Mouse (Mus musculus): ENCODE measurements around the gene Usp7. TPM values are rescaled to one million over a fixed set of nuclear protein-coding genes. Genes with fewer than 3 reads are reported as not detected.
"Not testable (repeated sequence)": the region's sequence is repeated elsewhere in the genome, so short reads cannot be mapped to it uniquely, and the experiment has no call there.

The Usp7 gene
- total RNA-seq, 2 experiments from 2014 or later = 44.2 to 52.5 TPM

DNA sequence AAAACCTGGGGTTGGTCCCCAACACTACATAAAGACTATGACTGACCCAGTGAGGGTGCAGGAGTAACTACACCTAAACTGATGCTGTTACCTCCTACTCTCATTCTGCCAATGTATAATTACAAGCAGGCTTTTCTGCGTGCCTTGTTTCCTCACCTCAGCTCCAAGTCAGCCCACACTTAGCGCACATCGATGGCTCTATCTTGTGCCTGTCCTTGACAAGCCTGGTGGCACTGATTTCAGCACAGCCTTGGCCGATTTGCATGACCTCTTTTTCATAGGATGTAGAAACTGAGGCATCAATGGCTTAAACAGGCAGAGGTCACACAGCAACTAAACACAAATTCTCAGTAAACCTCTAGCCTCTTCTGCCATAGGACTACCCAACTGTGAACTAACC, 57.4 kb downstream of the Usp7 start:
- intact Hi-C loops (cut with DNase I) = loop anchor here (5.0 kb wide), 1 partner anchor 47 kb away; no protein-coding TSS in a partner anchor
- DNase-seq (ENCODE audit: low spot score) = no peak

DNA sequence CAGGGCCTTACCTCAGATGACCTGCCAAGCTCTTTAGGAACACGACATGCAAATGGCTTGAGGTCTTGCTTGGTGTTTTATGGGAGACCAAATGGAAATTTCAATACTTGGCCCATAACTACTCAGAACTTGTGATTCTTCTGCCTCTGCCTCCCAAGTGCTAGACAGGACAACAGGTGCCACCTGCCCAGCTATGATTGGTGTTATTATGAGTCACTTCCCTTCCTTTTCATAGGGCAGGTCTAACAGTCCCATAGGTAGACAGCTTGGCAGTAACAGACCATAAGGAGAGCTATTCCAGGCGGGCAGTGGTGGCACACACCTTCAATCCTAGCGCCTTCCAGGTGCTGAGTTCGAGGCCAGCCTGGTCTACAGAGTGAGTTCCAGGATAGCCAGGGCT, 58.5 kb downstream of the Usp7 start:
- no peak for DNase-seq (ENCODE audit: low spot score)
- intact Hi-C loops (cut with DNase I) = no loop called here

DNA sequence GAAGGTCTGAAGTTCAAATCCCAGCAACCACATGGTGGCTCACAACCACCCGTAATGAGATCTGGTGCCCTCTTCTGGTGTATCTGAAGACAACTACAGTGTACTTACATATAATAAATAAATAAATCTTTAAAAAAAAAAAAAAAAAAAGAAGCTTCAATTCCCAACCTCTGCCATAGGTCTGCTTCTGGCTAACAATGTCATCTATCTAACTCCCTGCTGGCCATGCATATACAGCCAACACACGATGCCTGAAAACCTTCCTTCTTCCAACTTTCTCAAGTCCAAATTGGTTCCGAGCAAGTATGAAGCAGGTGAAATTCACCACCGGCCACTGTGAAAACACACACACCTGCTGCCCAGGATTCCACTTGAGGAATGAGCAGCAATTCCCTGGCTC, 59.7 kb downstream of the Usp7 start:
- DNase-seq (ENCODE audit: low spot score); intact Hi-C loops (cut with DNase I): not testable (repeated sequence)

DNA sequence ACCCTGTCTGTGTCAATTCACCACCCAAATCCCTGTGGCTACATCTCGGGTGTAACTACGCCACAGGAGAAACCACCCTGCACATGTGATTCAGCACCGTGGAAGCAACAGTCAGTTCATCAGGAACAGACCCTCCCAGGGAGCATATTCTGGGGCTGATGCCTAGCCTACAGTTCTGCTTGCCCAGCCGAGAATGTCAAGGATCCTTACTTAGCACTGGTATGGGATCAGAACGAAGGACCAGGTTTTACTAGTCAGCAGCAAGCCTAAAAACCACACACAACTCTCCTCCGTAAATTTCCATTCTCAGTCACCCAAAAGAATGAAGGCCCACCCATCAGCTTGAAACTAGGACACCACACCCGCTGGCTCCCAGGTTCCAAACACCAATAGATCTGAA, 60.5 kb downstream of the Usp7 start:
- no peak for DNase-seq (ENCODE audit: low spot score)
- intact Hi-C loops (cut with DNase I) = no loop called here

DNA sequence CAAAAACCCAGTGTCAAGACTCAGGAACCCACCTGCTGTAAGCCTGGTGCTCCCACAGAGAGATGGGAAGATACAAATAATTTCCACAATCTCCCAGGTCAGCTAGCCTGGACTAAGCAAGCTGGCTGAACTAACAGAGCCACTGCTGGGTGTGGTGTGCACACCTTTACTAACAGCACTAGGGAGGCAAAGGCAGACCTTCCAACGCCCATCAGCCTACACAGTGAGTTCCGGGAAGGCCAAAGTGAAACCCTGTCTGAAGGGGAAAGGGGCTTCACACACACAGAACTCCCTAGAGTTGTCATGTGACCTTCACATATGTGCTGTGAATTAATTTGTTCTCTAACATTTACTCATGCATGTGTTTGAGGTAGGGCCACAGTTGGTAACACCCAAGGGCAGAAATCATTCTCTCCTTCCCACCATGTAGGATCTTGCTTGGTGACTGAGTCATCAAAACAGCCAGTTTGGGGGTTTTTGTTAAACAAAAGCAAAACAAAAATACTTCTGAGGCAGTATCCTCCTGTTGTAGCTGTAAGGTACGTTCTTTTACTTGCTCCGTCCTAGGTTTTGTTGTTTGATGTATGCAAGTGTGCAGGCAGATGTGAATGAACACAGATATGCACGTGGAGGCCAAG, 63.9 kb downstream of the Usp7 start:
- intact Hi-C loops (cut with DNase I) = loop anchor here (5.0 kb wide), 1 partner anchor 36 kb away; no protein-coding TSS in a partner anchor

DNA sequence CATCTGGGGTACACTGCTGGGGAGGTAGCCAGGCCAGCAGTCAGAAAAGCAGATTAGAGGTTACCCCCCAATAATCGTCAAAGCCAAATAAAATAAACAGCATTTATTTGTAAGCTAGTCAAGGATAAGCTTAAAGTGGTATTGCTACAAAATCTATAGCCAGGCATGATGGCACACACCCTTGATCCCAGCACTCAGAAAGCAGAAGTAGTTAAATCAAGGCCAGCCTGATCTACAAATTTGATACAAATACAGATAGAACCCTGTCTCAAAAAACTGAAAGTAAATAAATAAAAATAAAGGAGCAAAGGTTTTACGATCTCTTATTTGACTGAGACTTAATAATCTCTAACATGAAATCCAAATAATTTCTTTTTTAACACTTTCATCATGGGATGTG, 66.3 kb downstream of the Usp7 start:
- no peak for DNase-seq (ENCODE audit: low spot score)

More for the DNA sequence above, 63.9 kb downstream of the Usp7 start:
- no peak for DNase-seq (ENCODE audit: low spot score)

DNA sequence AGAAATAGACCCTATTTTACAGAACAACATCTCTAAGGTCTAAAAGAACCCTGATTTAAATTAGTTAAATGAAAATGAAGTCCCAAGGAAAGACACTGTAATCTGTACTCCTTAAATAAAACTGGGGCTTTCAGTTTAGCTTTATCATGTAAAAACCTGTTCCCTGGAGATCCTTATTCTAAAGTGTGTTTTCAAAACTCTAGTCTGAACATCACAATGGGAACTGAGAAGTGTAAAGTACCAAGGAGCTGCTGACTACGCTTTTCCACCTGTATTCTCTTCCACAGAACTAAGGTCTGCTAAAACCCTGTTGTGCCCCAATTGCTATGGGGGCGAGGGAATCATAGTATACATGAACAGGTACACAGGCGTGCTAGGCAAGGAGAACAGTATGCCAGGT, 68.1 kb downstream of the Usp7 start:
- intact Hi-C loops (cut with DNase I) = no loop called here

More for the DNA sequence above, 66.3 kb downstream of the Usp7 start:
- intact Hi-C loops (cut with DNase I) = loop anchor here (5.0 kb wide), 1 partner anchor 34 kb away; no protein-coding TSS in a partner anchor

DNA sequence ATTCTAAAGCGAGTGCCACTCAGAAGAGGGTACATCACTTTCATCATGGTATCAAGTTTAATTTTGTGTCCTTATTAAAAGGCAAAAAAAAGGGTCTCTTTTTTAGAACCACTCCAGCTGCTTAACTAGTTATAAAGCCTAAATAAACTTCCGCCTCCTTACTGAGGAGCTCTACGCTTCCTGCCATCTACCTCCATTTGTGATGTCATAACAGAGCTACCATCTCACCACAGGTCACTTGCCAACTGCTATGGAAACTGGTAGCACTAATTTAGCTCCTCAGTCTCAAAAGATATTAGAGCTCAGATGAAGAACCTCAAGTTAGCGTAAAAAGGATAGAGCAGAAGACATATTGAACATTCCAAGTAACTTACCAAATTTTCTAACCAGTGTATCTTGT, 71.7 kb downstream of the Usp7 start:
- intact Hi-C loops (cut with DNase I) = no loop called here
- no peak for DNase-seq (ENCODE audit: low spot score)

More for the DNA sequence above, 68.1 kb downstream of the Usp7 start:
- no peak for DNase-seq (ENCODE audit: low spot score)

DNA sequence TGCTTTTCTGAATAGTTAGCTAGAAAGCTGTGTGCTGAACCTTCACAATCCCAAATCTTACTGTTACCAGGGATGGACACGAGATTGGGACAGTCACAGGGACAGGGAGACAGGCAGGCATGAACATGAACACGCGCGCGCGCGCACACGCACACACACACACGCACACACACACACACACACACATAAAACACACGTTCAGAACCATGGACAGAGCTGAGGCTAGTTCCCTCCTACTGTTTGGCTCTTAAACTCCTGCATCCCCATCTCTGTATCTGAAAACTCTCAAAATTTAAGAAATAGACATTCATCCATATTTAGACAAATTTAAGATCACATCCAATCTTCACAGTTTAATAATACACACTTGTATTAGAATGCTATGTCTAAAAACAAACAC, 74.4 kb downstream of the Usp7 start:
- intact Hi-C loops (cut with DNase I) = no loop called here

DNA sequence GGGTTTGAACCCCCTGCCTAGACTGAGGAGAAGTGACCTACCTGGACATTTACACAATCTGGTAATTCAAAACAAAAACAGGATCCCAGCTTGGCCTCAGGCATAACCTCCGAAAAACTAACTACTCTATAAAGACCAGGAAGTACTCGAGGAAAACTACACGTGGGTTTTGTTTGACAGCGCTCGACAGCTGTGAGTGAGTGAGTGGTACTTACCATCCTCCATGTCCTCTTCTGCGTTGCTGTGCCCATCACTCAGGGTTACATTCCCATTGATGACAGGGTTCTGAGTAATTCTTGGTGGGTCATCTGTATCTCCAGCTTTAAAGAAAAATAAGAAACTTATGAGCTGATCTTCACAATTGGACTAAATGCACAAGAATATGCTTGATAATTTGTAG, 75.8 kb downstream of the Usp7 start:
- intact Hi-C loops (cut with DNase I) = no loop called here
- DNase-seq (ENCODE audit: low spot score) = no peak

More for the DNA sequence above, 74.4 kb downstream of the Usp7 start:
- DNase-seq (ENCODE audit: low spot score) = no peak

DNA sequence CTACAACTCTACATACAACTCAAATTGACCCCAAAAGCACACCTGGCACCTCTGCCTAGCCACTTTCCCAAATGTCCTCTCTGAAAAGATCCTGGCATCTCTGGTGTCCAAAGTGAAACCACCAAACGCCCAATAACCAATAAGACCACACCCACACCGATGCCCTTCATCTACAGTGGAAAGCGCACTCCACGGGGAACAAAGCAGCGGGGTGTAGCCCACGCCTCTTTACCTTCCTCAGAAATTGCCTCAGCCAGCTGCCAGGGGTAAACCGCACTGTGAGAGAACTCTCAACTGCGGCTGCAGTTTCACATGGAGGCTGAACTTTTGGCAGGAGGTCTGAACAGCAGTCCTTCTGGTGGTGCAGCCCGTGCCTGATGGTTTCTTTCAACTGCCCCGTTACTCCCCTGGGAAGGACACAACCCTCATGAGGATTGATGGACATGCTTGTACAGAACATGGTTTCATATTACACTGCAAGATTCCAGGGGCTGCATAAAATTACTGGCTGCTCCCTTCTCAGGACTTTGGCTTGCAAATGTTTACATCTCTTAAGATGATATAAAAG, 76.5 kb downstream of the Usp7 start:
- intact Hi-C loops (cut with DNase I) = no loop called here

DNA sequence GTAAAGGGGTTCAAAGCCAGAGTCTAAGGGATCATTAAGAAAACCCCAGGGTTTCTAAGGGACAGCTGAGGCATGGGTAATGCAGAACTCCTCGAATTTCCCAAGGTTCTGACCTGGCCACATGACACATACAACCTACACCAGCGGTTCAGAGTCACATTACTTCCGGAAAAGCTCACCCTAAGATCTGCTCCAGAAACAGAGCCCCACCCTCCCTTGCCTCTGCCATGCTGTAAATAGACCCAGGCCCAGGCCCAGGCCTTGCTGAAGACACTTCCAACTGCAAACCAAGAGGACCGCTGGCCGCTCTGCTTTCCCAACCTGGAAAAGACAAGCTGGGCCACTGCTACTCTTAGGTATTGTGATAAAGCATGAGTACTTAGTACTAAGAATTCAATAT, 77.3 kb downstream of the Usp7 start:
- intact Hi-C loops (cut with DNase I) = no loop called here
- DNase-seq (ENCODE audit: low spot score) = no peak

More for the DNA sequence above, 76.5 kb downstream of the Usp7 start:
- DNase-seq (ENCODE audit: low spot score) = no peak

DNA sequence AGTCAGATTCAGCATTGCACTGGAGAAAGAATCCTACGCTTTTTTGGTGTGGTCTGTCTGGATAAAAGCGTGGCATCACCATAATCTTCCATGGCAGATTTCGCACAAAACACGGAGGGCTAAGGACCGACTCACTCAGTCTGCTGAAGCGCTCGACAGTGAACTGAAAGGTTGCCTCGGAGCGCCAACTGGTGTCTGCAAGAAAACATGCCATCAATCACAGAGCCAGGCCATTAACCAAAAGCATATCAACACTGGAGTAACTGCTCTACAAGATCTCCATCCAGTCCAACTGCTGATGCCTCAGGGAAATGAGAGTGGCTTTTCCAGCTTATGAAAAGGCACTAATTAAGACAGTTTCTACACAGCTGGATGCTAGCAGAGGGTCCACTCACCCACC, 80.1 kb downstream of the Usp7 start:
- intact Hi-C loops (cut with DNase I) = no loop called here
- DNase-seq (ENCODE audit: low spot score) = no peak

DNA sequence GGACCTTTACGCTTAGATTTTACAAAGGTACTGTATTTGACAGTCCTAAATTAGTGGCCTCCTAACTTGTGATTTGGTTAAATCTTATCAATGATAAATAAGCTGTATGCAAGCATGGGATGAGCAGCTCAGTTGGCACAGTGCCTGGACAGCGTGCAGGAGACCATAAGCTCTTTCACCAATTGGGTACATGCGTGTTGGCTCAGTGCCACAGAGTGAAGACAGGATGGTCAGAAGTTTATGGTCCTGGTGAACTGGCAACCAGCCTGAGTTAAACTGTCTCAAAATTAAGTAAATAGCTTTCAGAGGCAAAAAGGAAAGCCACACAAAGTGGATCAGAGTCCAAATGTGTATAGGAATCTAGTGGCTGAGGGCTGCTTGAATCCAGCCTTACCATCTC, 91.5 kb downstream of the Usp7 start:
- intact Hi-C loops (cut with DNase I) = no loop called here
- no peak for DNase-seq (ENCODE audit: low spot score)

DNA sequence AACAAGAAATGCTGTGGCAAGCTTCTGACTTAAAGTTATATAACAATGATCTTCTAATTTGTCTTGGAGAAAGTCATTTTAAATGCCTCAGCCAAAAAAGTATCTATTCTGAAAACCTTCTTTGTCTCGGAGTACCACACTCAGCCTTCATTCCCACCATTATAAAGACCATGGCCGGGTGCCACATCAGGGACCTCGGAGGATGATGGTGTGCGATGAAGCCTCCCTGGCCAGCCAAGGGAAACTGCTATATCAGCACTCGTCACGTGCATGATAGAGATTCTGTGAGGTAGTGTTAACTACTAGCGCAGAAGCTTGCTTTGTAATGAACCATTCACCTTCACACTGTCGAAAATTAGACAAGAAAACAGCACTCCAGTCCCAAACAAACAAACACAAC, 92.6 kb downstream of the Usp7 start:
- intact Hi-C loops (cut with DNase I) = no loop called here
- no peak for DNase-seq (ENCODE audit: low spot score)

DNA sequence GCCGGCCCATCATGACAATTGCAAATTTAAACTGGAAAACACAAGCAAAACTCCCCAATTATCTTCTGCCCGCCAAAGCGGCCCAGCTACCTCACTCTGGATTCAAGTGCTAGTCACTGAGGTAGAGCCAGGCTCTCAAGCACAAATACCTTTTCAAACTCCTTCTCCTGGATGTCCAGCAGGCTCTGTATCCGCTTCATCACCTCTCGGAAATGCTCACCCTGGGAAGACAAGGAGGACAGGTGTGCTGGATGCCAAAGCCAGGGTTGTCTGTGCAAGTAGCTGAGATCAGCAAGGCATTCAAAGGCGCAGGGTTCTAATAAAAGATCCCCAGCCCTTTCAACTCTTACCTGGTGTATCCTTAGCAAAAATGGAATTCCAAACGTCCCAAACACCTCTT, 100.9 kb downstream of the Usp7 start:
- DNase-seq (ENCODE audit: low spot score) = no peak
- intact Hi-C loops (cut with DNase I) = loop anchor here (5.0 kb wide), 1 partner anchor 36 kb away; no protein-coding TSS in a partner anchor

DNA sequence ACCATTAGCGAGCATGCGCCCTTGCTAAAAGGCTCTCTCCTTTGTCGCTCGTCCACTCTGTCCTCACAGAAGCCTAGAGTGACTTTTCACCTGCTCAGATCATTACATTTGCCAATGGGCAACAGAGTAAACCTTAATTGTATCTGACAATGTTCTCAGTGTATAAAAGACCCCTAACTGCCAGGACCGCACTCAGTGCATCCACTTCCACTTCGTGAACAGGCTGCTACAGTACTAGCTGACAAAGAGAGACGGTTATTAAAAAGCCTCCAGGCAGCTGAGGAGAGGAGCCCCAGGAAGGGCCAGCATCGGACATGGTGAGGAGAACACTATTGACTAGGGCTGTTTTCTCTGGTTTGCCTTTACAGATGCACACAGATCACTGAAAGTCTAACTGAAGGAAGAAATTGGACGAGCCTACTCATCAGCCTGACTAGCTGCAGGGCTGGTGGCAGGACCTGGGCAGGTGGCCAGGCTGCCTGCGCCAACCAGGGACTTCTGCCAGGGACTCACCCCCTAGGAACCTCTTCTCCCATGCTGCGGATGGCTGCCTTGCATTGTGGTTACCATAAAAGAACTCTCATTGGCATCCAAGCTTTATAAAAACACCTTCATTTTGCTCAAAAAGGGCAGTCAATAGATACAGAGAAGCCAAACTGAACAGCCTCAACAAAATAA, 102.0 kb downstream of the Usp7 start:
- no peak for DNase-seq (ENCODE audit: low spot score)

DNA sequence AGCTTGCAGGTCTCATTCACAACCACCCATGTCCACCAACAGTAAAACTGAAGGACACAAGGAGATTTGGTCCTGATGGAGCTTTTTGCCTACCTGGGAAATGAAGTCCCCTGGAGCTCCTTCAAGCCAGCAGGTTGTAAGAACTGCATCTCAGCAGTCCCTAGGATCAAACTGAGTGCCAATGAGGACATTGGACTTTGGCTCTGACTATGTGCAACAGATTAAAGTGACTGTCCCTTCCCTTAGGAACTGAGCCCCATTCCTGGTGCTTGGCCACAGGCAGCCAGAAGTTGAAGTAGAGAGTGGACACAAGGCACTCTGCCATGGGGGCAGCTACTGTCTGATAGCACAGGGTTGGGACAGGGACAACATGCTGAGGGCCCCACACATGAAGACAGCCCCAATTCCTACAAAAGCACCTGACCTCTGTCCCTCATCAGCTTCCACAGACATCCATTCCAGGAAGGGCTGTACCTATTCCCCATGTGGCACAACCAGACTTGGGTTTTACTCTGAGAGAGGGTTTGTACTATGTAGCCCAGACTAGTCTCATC, 104.5 kb downstream of the Usp7 start:
- intact Hi-C loops (cut with DNase I) = loop anchor here (5.0 kb wide), 1 partner anchor 50 kb away; no protein-coding TSS in a partner anchor
- no peak for DNase-seq (ENCODE audit: low spot score)

More for the DNA sequence above, 102.0 kb downstream of the Usp7 start:
- intact Hi-C loops (cut with DNase I) = loop anchor here (5.0 kb wide), 2 partner anchors 37 to 47 kb away; no protein-coding TSS in a partner anchor

DNA sequence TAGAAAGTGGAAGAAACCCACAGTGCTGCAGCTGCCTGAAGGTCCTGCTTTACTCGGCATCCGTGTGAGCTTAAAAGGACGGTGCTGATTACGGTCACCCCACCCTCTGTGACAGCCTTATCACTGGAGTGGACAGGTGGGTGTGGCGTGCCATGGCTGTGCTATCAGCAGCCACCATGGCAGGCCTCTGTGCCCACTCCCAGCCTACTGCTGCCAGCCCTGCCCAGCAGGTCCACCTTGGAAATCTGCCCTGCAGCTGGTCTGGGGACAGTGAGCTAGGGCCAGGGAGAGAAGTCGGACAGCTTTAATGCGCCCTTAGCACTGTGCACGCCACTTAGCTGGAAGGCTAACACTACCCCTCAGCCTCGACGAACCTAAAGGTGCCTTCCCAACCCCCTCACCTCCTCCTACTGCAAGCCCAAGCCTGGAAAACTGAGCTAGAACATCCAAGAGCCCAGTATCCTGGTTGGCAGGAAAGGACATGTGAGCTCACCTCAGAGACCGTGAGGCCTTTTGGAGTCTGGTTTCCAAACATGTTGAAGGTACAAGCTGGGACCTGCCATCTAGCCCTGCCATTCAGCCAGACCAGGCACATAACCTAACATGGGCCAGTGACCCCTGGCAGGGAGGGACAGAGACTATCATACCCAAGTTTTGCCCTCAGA, 105.1 kb downstream of the Usp7 start:
- intact Hi-C loops (cut with DNase I) = loop anchor here (1.0 to 5.0 kb wide), 3 partner anchors 50 to 182 kb away; no protein-coding TSS in a partner anchor
- DNase-seq (ENCODE audit: low spot score) = no peak
